Mouse (Mus musculus) retina, postnatal 7 days (tissue): ENCODE data around the gene Fam219a.
A peak's percentile ranks its signal among the peaks of the same experiment; 100 is the strongest.

ENCODE experiments used
- DNase-seq: peaks from one replicate; pipeline ENCODE4 v3.0.0-alpha.2; 2012; ENCODE audit warnings: low read depth, low spot score

Fam219a gene

DNA sequence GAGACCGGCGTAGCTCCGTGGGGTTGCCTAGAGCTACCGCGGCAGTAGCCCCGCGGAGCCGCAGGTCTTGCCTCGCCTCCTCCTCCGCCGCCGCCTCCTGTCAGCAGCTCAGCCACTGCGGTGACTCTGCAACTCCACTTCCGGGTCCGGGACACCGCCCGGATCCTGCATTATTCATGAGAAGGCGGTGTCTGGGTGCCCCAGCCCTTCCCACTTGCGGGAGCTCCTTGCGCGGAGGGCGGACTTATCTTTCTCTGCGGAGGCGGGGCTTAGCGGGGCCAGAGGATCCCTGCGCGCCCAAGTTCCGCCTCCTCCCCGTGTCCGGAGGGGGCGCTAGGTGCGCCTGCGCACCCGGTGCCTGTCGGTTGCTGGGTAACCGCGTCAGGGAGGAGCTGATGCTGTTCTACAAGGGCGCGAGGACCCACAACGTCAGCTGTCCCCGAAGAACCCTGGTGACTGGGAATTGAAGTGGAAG, at the start of gene Fam219a, which contains the start of gene Dnaic1:
Gene Fam219a, minus strand, starts transcription at position 128 of the 475 bp plus-strand sequence.
Gene Dnaic1, plus strand, starts transcription at position 365 of the 475 bp plus-strand sequence.
- peak; percentile 97 for DNase-seq

DNA sequence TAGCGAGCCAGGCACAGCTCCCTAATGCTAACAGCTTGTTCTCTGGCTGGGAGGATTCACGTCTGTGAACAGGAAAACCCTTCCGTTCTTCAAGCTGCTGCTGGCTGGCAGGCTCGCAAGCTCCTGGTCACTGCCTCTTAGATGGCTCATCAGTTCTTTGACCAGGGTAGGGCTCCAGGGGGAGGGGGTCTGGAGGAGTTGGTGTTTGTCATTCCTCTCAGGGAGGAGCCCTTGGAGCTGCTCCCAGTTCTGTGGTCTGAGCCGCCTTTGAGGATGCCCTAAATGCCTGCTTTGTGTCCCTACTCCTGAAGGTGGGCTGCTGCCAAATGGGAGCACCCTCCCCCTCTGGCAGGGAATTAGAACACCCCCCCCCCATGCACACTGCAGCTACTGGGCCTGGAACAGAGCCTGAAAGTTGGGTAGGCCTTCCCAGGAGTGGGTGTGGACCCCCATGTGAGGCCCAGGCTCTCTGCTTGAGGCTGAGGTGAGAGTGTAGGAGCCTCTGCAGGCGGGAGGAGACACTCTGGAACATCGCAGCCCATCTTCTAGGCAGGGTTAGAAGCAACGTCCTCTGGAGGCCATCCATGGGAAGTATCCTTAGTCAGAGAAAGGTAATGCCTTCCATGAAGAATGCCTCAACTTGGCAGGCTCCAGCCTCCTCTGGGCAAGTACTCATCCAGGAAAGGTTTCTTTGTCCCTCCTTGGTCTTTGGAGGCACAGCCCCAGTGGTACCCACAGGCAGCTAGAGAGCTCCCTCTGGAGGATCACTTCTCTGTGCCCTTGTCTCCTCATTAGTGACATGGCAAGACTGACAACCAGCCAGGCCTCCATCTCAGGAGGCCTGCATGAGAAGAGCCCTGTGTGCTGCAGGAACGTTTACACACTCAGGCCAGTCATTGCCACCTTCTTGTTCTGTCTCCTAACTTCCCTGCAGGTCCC, 46.6 kb upstream of the Fam219a start:
- DNase-seq, result no peak

DNA sequence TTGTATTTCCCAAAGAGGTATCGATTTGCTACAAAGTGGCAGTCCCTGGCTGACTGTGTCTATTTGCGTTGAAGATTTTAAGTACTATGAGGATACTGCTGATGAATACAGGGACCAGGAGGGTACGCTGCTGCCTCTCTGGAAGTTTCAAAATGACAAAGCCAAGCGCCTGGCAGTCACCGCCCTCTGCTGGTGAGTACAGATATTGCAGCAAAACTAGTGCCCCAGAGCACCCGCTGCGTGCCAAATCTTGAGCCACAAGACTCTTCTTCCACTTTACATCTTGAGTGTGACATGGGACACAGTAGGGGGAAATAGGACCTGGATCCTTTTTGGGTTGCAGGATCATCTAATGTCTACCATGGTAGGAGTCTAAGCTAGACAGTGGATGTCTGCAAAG, 44.8 kb upstream of the Fam219a start:
- peak; percentile 67 for DNase-seq

DNA sequence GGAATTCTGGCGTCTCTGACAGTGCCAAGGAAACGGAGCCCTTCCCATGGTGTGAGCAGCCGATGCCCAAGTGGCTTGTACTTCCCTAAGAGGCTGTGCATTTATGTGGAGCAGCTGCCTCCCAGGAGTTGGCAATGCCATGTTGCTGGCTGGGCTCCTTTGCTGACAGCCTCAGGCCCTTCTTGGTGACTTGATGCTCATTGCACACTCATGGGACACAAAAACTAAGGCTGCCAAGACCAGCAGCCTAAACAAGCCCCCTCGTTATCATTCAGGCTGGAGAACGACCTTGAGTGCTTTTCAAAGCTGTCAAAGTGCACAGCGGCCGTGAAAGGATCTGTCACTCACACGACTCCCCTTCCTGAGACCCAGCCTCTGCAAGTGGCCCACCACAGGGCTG, 42.8 kb upstream of the Fam219a start:
- DNase-seq, result no peak

DNA sequence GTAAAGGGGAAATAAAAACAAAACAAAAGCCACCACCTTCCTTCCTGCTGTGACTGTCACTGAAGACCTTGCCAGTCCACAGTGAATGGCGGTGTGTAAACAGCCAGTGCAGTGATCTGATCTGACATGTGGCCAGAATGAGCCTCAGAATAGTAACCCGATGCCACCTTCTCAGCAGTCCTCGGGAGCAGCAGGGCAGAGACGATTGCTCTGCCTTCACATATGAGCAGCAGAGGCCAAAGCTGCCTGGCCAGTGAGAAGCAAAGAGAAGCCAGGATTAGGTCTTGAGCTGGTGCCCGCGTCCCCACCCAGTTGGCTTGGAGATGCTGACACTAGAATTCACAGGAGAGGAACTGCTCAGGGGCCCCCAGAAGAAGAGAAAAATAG, 41.2 kb upstream of the Fam219a start:
- DNase-seq, result no peak

DNA sequence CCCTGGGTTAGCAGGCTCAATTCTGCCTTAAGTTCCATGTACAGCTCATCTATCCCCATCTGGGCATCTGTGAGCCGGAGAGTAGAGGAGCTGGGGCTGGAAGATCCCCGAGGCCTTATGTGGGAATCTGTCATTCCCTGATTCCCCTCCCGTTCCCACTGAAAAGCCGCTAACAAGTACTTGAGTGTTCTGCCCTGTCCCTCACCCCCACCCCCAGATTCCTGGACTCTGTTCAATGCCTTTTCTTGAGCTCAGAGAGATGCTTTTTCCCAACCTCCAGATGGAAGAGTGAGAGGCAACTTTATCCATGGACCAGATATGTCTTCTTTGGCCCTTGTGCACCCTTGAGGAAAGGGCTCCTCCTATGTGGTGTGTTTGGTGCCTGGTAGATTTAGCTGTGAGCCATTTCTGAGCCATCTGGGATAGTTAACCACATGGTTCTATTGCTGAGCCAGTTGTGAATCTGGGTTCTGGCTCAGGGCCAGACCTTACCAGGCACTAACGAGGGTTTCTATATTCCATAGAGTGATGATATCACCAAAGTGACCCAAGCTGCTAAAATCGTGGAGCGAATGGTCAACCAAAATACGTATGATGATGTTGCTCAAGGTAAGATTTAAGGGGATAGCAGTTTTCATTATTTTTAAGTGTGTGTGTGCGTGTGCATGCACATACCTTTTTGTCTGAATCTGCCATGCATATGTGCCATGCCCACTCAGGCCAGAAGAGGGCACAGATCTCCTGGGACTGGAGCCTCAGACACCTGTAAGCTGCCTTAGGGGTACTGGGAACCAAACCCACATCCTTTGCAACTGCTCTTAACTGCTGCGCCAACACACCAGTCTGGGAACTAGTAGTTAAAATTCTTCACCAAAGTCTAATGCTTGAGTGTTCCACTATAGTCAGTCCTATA, 40.6 kb upstream of the Fam219a start:
- no peak for DNase-seq

DNA sequence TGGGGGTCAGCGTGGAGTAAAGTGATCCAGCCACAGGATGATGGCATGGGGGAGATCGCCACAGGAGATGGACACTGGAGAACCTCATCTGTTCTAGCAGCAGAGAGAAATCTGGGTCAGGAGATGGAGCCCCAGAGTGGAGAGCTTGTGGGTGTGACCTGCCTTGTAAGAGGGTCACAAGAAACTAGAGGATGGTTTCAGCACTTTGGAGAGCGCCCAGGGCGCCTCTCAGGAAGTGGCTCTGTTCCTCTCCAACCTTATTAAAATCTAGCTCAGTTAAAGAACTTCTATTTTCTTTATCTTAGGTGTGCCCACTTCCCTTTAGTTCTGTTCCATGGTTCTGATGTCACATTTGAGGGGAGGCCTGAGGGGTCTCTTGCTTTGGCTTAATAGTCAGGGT, 37.4 kb upstream of the Fam219a start:
- DNase-seq, result no peak

DNA sequence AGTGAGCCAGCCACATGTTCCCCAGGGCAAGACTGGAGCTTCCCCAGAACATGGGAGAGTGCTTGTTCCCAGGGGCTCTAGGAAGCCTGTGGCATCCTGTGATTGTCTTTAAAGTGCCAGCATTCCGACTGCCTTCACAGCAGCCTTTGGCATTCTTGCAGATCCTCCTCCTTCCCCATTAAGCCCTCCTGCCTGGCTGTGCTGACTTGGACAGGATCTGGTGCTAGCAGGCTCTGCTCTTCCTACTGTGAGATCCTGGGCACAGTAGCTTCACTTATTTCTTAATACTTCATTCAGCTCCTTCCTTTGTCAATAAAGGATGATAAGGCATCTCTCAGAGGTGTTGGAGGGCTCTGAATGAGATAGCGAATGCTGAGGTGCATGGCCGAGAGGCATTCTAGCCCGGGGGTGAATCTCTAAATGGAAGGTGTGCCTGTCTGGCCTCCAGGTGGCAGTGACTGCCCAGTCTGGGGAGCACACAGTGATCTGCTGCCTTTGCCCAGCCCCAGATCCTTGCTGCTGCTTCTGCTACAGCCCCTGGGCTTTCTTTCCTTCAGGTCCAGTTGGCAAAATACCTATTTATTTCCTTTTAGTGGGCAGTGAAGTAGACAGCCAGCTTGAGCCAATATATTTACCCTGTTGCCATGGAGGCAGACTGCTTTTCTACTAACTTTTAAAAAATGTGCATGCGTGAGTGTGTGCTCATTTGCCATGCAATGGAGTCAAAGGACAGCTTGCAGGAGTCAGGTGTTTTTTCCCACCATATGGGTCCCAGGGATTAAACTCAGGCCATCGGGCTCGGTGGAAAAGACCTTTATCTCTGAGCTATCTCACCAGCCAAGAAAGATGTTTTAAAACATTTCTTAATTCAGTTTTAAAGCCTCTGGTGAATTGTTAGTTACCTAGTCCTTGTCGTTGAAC, 35.4 kb upstream of the Fam219a start:
- peak; percentile 37 for DNase-seq

DNA sequence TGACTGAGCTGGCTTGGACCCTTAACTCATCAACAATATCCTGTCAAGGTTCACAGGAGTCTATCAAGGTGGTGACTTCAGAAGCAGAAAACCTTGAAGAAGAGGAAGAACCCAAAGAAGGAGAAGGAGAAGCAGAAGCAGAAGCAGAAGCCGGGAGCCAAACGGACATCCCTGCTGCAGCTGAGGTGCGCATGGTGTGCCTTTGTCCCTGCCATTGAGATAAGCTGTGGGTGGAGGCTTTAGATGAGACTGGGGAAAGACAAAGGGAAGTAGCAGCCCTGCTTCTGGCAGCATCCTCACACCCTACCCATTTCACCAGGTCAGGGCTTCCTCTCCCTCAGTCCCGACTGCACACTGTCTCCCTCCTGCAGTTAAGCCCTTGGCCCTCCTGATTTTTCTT, 33.5 kb upstream of the Fam219a start:
- DNase-seq, result no peak

DNA sequence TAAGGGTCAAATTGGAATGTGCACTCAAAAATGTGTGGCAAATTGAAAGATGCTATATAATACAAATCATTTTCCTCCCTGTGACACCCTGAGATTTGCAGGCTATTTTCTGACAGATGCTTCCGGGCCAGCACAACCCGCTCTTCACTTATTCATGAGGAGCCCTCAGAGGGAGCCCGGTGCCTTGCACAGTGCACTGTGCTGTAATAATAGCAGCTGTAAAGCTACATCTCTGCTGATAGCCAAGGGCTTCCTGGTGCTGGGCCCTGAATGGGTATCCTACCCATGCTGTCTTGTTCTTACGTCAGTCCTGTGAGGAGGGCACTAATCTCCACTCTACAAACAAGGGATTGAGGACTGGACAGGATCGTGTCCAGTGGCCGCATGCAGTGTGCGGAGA, 14.0 kb upstream of the Fam219a start:
- no peak for DNase-seq

DNA sequence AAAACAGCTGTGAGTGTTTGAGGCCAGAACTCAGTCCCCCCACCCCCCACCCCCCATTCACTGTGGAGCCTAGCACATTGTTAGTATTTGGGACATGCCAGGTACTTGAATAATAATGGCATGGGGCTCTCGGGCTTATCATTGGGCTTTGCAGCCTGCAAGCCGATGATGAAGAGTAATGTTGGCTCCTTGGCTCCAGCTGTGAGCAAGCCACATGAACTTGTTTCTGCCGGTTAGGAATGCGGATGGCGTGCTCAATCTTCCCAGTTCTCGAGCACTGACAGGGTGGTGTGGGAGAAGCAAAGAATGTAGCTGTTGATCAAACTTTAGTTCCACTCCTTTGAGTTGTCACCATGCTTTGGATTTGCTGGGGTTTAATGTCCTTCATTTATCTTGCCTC, 6.6 kb upstream of the Fam219a start:
- DNase-seq, result no peak

DNA sequence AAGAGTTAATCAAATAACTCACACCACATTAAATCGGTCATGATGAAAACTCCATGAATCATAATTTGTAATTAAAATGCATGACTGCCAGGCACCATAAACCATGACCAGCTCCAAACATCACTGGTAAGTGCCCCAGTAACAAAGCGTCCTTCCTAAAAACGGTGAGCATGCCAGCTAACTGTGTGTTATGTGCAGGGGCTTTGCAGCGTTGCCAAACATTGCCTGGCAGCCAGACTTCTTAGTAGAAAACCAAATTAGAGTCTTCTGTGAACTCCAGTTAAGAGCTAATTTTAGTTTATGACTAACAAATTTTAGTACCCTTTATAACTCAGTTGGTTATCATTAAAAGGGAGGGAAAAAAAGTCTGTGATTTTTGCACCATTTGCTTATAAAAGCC, 4.2 kb upstream of the Fam219a start:
- DNase-seq, result no peak

DNA sequence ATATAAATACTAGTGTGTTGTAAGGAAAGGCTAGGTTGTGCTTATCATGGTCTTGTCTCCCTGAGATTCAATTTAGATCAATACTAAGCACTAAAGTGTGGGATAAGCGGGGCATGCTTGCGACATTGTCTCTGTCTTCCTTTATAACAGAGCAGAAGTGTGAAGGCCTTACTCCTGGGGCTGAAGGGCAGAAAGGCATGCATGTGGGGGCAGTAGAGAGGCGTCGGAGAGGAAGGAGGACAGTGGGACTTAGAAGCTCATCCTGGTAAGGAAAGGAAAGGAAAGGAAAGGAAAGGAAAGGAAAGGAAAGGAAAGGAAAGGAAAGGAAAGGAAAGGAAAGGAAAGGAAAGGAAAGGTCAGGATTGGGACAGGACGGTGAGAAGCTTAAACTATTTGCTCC, 2.2 kb upstream of the Fam219a start:
- no peak for DNase-seq

DNA sequence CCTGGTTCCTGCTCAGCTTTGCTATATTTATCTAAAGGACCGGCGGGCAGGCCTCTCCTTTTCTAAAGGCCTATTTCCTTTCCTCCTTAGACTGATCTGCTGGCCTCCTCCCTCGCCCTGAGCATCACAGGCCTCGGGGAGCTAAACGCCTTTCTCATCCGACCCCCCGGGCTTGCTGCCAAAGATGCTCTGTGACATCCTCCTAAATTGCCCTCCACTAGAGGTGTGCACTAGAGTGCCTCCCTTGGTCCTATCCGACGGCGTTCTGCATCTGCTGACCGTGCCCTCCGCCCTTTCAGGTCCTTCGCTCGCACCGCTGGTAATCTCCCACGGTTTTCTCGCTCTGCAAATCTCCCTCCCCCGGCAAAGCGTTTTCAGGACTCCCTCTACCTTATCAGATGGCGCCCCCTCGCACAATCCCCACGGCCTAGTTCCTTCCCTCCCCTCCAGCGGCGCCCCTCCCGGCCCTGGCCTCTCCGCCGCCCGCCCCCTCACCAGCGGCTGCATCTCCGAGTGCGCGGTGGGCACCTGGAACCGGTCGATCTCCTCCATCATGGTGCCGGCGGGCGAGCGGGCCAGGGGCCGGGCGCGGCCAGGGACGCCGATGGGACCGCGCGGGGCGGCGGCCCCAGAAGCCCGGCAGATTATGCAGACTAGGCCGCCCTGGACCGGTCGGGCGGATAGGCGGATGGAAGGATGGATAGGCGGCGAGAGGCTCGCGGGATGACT, 492 bp downstream of the Fam219a start:
- peak; percentile 29 for DNase-seq

DNA sequence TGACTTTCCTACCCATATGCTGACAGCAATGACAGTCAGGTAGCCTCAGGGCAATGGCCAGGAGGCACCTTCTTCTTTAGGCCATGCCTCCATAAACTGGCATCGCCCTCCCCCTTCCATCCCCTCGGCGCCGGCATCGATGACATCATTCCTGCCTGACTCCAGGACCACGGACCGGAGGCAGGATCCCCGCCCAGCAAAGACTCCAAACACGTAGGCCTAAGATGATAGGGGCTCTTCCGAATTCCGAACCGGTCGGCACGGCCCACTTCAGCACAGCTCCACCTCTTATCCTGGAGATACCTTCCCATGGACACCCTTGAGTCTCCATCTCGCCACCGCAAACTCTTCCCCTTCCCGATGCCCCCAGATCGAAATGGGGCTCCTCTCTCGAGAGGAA, 1.1 kb downstream of the Fam219a start:
- DNase-seq, result no peak

DNA sequence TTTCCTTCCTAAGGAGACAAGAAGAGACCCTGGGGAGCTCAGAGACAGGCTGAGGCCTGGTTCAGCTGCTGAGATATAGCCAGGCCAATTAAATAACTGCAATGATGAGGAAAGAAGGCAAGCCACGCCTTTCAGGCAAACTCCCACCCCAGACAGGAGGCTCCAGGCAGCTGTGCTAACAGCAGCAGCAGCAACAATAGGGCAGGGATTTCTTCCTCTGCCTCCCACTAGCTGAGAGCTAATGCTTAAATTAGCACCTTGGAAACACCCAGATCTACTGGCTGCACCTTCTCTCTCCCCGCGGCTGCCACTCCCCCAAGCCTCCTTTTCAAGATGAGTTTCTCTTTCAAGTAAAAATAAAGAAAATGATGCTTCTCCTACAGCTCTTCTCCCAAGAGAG, 3.2 kb downstream of the Fam219a start:
- no peak for DNase-seq

DNA sequence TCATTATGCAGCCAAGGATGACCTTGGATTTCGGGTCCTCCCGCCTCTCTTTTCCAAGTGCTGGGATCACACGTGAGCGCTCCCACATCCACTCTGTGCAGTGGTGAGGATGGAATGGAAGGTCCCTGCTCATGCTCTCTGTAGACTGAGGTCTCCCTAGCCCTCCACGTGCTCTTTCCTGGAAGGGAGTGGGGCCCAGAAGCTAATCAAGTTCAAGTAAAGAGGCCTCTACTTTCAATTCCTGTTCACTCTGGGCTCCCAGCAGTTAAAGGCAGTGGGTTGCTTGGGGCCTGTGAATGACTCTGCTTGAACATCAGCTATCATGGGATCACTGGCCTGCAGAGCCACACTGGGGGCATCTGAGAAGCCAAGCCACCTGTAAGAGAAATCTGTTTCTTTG, 6.0 kb downstream of the Fam219a start:
- DNase-seq, result no peak

DNA sequence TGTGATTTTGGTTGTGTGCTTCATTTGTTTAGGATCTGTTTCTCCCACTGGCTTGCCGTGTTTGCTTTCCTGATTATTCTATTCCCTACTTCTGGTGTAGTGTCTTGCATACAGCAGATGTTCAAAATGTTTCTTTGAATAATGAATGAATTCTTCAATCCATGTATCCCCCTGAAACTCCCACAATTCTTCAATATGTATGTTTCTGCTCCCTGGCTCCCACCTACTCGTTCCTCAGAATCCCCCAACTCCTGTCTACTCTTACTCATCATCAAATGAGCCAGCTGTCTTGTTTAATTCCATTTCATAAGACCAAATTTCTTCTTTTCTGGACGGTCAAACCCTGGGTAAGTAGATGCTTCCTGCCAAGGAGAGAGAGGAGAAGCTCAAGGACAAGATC, 12.2 kb downstream of the Fam219a start:
- no peak for DNase-seq

DNA sequence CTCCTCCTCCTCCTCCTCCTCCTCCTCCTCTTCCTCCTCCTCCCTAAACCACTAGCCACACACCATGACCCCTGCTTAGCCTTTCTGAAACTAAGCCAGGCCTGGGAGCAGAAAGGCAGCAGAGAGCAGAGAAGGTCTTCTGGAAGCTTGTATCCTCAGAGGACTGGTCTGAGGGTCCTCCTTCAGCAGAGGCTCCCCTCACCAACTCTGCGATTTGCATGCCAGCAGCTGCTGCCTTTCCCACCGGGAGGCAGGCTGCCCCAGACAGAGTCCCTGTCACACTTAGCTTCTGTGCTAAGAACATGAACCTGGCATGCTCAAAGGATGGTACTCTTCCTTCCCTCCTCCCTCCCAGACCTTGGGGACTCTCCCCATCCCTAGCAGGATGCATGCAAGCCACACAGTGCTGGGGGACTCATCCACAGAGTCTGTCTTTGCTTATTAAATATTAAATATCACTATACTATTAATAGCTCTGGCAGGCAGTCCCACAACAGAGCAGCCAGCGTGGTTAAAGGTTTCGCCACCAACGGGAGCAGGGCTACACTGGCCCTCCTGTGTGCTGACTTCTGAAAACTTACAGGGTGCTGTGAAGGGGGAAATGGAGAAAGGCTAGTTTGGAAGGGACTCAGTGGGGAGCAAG, 12.9 kb downstream of the Fam219a start:
- no peak for DNase-seq
